Mouse (Mus musculus) liver, postnatal 0 days (tissue): ENCODE measurements around the gene Ccser1.

Source experiments
- CTCF ChIP-seq: sonication (generic); IDR thresholded peaks from 2 replicates; pipeline ENCODE4 v1.5.1; 2016; ENCODE audit warnings: antibody characterized with exemption, low read depth
- EP300 ChIP-seq: IDR thresholded peaks from 2 replicates; pipeline ENCODE4 v1.6.1; 2016; ENCODE audit warnings: antibody characterized with exemption, low read depth, mild to moderate bottlenecking

GRCm38 (mm10) chr6:61387046-61387445 lies 206.9 kb downstream of the Ccser1 start:
- TF ChIP-seq EP300 (no peak), CTCF (no peak)
